Mouse (Mus musculus) MEL (cell line): ENCODE measurements around the gene Hsd17b10. TPM values are rescaled to one million over a fixed set of nuclear protein-coding genes. Genes with fewer than 3 reads are reported as not detected.

Experiments
- DNase-seq: peaks from one replicate; pipeline ENCODE4 v3.0.0; 2011; ENCODE audit warnings: low read depth, low spot score
- H3K27ac ChIP-seq: 2 replicates; pipeline ENCODE4 v1.5.1; 2012; ENCODE audit warnings: low read depth, mild to moderate bottlenecking, control low read depth, low read length, moderate library complexity; ENCODE audit not compliant: control insufficient read depth
- H3K27me3 ChIP-seq, 2 experiments: fragments of 150-350 bp in 1 of 2; sonication (generic) in 1 of 2; 2 replicates each; pipeline ENCODE4 v1.6.1; 2012; ENCODE audit warnings: low read length in 2 of 2, mild to moderate bottlenecking in 2 of 2, improper control_type of control experiment in 1 of 2, moderate library complexity in 1 of 2; ENCODE audit not compliant: insufficient read depth in 2 of 2, control insufficient read depth in 1 of 2
- H3K36me3 ChIP-seq, 2 experiments: 2 replicates each; pipeline ENCODE4 v1.6.1; 2012 to 2014; ENCODE audit warnings: low read length in 2 of 2, improper control_type of control experiment in 1 of 2, inconsistent platforms in 1 of 2, mild to moderate bottlenecking in 1 of 2; ENCODE audit not compliant: insufficient read depth in 2 of 2, control insufficient read depth in 1 of 2
- H3K4me1 ChIP-seq, 2 experiments: fragments of 150-350 bp in 1 of 2; sonication (generic) in 1 of 2; 2 replicates each; pipeline ENCODE4 v1.6.1; 2012; ENCODE audit warnings: low read length in 2 of 2, improper control_type of control experiment in 1 of 2, mild to moderate bottlenecking in 1 of 2; ENCODE audit not compliant: insufficient read depth in 2 of 2, control insufficient read depth in 1 of 2
- H3K4me3 ChIP-seq, 2 experiments: fragments of 150-350 bp in 1 of 2; sonication (generic) in 1 of 2; 2 replicates each; pipeline ENCODE4 v1.5.1; 2012; ENCODE audit warnings: low read depth in 2 of 2, low read length in 2 of 2, mild to moderate bottlenecking in 2 of 2, moderate library complexity in 2 of 2, control low read depth in 1 of 2, improper control_type of control experiment in 1 of 2; ENCODE audit not compliant: control insufficient read depth in 1 of 2, insufficient read depth in 1 of 2
- H3K79me2 ChIP-seq: 2 replicates; pipeline ENCODE4 v1.6.1; 2012; ENCODE audit warnings: mild to moderate bottlenecking, low read length, moderate library complexity; ENCODE audit not compliant: control insufficient read depth, poor library complexity, insufficient read depth
- H3K9ac ChIP-seq: 2 replicates; pipeline ENCODE4 v1.6.1; 2012; ENCODE audit warnings: low read depth, mild to moderate bottlenecking, control low read depth, low read length, moderate library complexity; ENCODE audit not compliant: control insufficient read depth, poor library complexity, severe bottlenecking
- H3K9me3 ChIP-seq: fragments of 150-350 bp; sonication (generic); replicated peaks from 2 replicates; pipeline ENCODE4 v1.6.1; 2012; ENCODE audit warnings: mild to moderate bottlenecking, low read length, improper control_type of control experiment, moderate library complexity; ENCODE audit not compliant: insufficient read depth
- BHLHE40 ChIP-seq: IDR thresholded peaks from 2 replicates; pipeline ENCODE4 v1.6.1; 2012; ENCODE audit warnings: low read depth, mild to moderate bottlenecking, inconsistent platforms, low read length, improper control_type of control experiment, borderline replicate concordance
- CHD1 ChIP-seq: IDR thresholded peaks from 2 replicates; pipeline ENCODE4 v1.6.1; 2012; ENCODE audit warnings: low read depth, mild to moderate bottlenecking, inconsistent platforms, low read length, improper control_type of control experiment
- CHD2 ChIP-seq: IDR thresholded peaks from 2 replicates; pipeline ENCODE4 v1.6.1; 2011; ENCODE audit warnings: low read length, improper control_type of control experiment
- CTCF ChIP-seq, 3 experiments: IDR thresholded peaks in 2 of 3; conservative IDR thresholded peaks in 1 of 3; 2 replicates each; pipeline ENCODE4 v1.5.1; 2011 to 2012; ENCODE audit warnings: low read length in 3 of 3, low read depth in 2 of 3, mild to moderate bottlenecking in 2 of 3, improper control_type of control experiment in 1 of 3, inconsistent platforms in 1 of 3, mixed read lengths in 1 of 3, moderate library complexity in 1 of 3; ENCODE audit not compliant: control insufficient read depth in 1 of 3, insufficient read depth in 1 of 3, poor library complexity in 1 of 3, severe bottlenecking in 1 of 3
- E2F4 ChIP-seq: IDR thresholded peaks from 2 replicates; pipeline ENCODE4 v1.6.1; 2011; ENCODE audit warnings: low read depth, low read length, improper control_type of control experiment, borderline replicate concordance
- EP300 ChIP-seq, 2 experiments: IDR thresholded peaks; 2 replicates each; pipeline ENCODE4 v1.6.1; 2011; ENCODE audit warnings: improper control_type of control experiment in 2 of 2, low read length in 2 of 2, low read depth in 1 of 2, mild to moderate bottlenecking in 1 of 2
- ETS1 ChIP-seq: IDR thresholded peaks from 2 replicates; pipeline ENCODE4 v1.6.1; 2012; ENCODE audit warnings: low read depth, mild to moderate bottlenecking, inconsistent platforms, low read length, improper control_type of control experiment, moderate library complexity
- GATA1 ChIP-seq: IDR thresholded peaks from 2 replicates; pipeline ENCODE4 v1.6.1; 2011; ENCODE audit warnings: low read depth, low read length, improper control_type of control experiment
- HCFC1 ChIP-seq: IDR thresholded peaks from 2 replicates; pipeline ENCODE4 v1.6.1; 2012; ENCODE audit warnings: low read depth, mild to moderate bottlenecking, inconsistent platforms, low read length, improper control_type of control experiment, moderate library complexity
- JUND ChIP-seq: IDR thresholded peaks from 2 replicates; pipeline ENCODE4 v1.6.1; 2011; ENCODE audit warnings: low read depth, mild to moderate bottlenecking, improper control_type of control experiment, low read length
- KAT2A ChIP-seq: conservative IDR thresholded peaks from 2 replicates; pipeline ENCODE4 v1.6.1; 2012; ENCODE audit warnings: low read depth, low read length, improper control_type of control experiment, inconsistent platforms
- MAFK ChIP-seq: IDR thresholded peaks from 2 replicates; pipeline ENCODE4 v1.6.1; 2011; ENCODE audit warnings: low read depth, mild to moderate bottlenecking, low read length, improper control_type of control experiment, borderline replicate concordance
- MAX ChIP-seq: IDR thresholded peaks from 2 replicates; pipeline ENCODE4 v1.6.1; 2011; ENCODE audit warnings: low read length, improper control_type of control experiment
- MEF2A ChIP-seq: IDR thresholded peaks from 2 replicates; pipeline ENCODE4 v1.6.1; 2014; ENCODE audit warnings: low read depth, mild to moderate bottlenecking, inconsistent platforms, low read length, improper control_type of control experiment; ENCODE audit not compliant: poor library complexity, insufficient replicate concordance, severe bottlenecking; ENCODE audit errors: extremely low read depth
- MXI1 ChIP-seq: IDR thresholded peaks from 2 replicates; pipeline ENCODE4 v1.6.1; 2011; ENCODE audit warnings: mild to moderate bottlenecking, low read depth, low read length, improper control_type of control experiment
- MYB ChIP-seq: IDR thresholded peaks from 2 replicates; pipeline ENCODE4 v1.6.1; 2011; ENCODE audit warnings: mild to moderate bottlenecking, low read depth, low read length, improper control_type of control experiment
- NRF1 ChIP-seq: IDR thresholded peaks from 2 replicates; pipeline ENCODE4 v1.6.1; 2014; ENCODE audit warnings: low read depth, mild to moderate bottlenecking, inconsistent platforms, low read length, improper control_type of control experiment, moderate library complexity; ENCODE audit not compliant: poor library complexity, insufficient read depth, severe bottlenecking
- POLR2A ChIP-seq, 2 experiments: IDR thresholded peaks; 2 replicates each; pipeline ENCODE4 v1.6.1; 2011 to 2012; ENCODE audit warnings: low read length in 2 of 2, mild to moderate bottlenecking in 2 of 2, control low read depth in 1 of 2, improper control_type of control experiment in 1 of 2, low read depth in 1 of 2, moderate library complexity in 1 of 2; ENCODE audit not compliant: control insufficient read depth in 1 of 2, insufficient read depth in 1 of 2, poor library complexity in 1 of 2
- POLR2AphosphoS5 ChIP-seq: IDR thresholded peaks from 2 replicates; pipeline ENCODE4 v1.6.1; 2012; ENCODE audit warnings: low read depth, borderline replicate concordance, mild to moderate bottlenecking, inconsistent platforms, low read length, moderate library complexity, mixed read lengths
- RCOR1 ChIP-seq: IDR thresholded peaks from 2 replicates; pipeline ENCODE4 v1.6.1; 2012; ENCODE audit warnings: low read depth, mild to moderate bottlenecking, inconsistent platforms, low read length, improper control_type of control experiment
- SMC3 ChIP-seq: IDR thresholded peaks from 2 replicates; pipeline ENCODE4 v1.6.1; 2011; ENCODE audit warnings: low read depth, low read length, improper control_type of control experiment
- TBP ChIP-seq: IDR thresholded peaks from 2 replicates; pipeline ENCODE4 v1.8.0; 2011; ENCODE audit warnings: low read depth, low read length, improper control_type of control experiment
- TCF12 ChIP-seq: IDR thresholded peaks from 2 replicates; pipeline ENCODE4 v1.6.1; 2014; ENCODE audit warnings: low read depth, mild to moderate bottlenecking, inconsistent platforms, low read length, improper control_type of control experiment, moderate library complexity
- USF2 ChIP-seq, 2 experiments: IDR thresholded peaks; 2 replicates each; pipeline ENCODE4 v1.6.1; 2011 to 2012; ENCODE audit warnings: improper control_type of control experiment in 2 of 2, low read length in 2 of 2, borderline replicate concordance in 1 of 2, inconsistent platforms in 1 of 2, low read depth in 1 of 2, mild to moderate bottlenecking in 1 of 2; ENCODE audit not compliant: insufficient read depth in 1 of 2
- ZC3H11A ChIP-seq: IDR thresholded peaks from 2 replicates; pipeline ENCODE4 v1.6.1; 2012; ENCODE audit warnings: low read depth, mild to moderate bottlenecking, inconsistent platforms, low read length, improper control_type of control experiment
- ZKSCAN1 ChIP-seq: IDR thresholded peaks from 2 replicates; pipeline ENCODE4 v1.6.1; 2012; ENCODE audit warnings: low read depth, mild to moderate bottlenecking, inconsistent platforms, low read length, improper control_type of control experiment, moderate library complexity
- ZMIZ1 ChIP-seq: IDR thresholded peaks from 2 replicates; pipeline ENCODE4 v1.6.1; 2012; ENCODE audit warnings: low read depth, mild to moderate bottlenecking, inconsistent platforms, low read length, improper control_type of control experiment, moderate library complexity
- polyA plus RNA-seq, 2 experiments: library from polyadenylated mRNA; stranded (reverse) in 1 of 2; unstranded in 1 of 2; fragments of >175 nt in 1 of 2; fragments of >200 nt in 1 of 2; gene quantifications; 2 replicates each; pipeline versions ENCODE4 v1.2.1 to v1.2.4; 2012; ENCODE audit warnings: low replicate concordance in 2 of 2, low read depth in 1 of 2; ENCODE audit not compliant: insufficient read length in 2 of 2, insufficient read depth in 1 of 2, missing spikeins in 1 of 2
- total RNA-seq: library from RNA; depleted of rRNA; stranded (reverse); fragments of 300-350 nt; gene quantifications from 2 replicates; pipeline ENCODE4 v1.2.3, GENCODE M21; 2012

The Hsd17b10 gene
- total and polyA plus RNA-seq, 3 experiments = 208 to 217 TPM; not detected in 1

GRCm38 (mm10) chrX:152015752-152016150 is 14.1 kb downstream of the Hsd17b10 start:
- Histone ChIP-seq H3K9ac (peak overlapping the region; percentile 68), H3K27ac (peak overlapping the region; percentile 49), H3K4me1 (peaks cover 13 to 23% of the 10 kb centered on the region in 2 experiments), H3K4me3 (peak overlapping the region; percentile 50 to 63), H3K79me2 (peaks cover 41% of the 10 kb centered on the region), H3K27me3 (no peaks in the 10 kb centered on the region), H3K36me3 (peaks cover 0 to 32% of the 10 kb centered on the region in 2 experiments; a peak in 2 of 4 replicates), H3K9me3 (no peaks in the 10 kb centered on the region)
- DNase-seq = no peak
- peak in 2 of 3 experiments; percentile 16 to 20; a peak in 1 of 6 replicates for TF ChIP-seq CTCF (IDR thresholded peaks at IDR 0.05 in 2 of 3, conservative IDR thresholded peaks at IDR 0.05 in 1 of 3; ENCODE audit: control insufficient read depth in 1 of 3, insufficient read depth in 1 of 3, low read depth in 2 of 3, low read length in 3 of 3, poor library complexity in 1 of 3, severe bottlenecking in 1 of 3)
- TF ChIP-seq POLR2A (IDR thresholded peaks at IDR 0.05; ENCODE audit: control insufficient read depth in 1 of 2, insufficient read depth in 1 of 2, low read depth in 1 of 2, low read length in 2 of 2, poor library complexity in 1 of 2) = no peak
- TF ChIP-seq RCOR1 = 0 out of 2 replicates have a peak, but pooled peaks have one; percentile 32

GRCm38 (mm10) chrX:152016151-152017145 is 14.8 kb downstream of the Hsd17b10 start, which contains the start of the genes Ribc1 and Smc1a:
Gene Ribc1 (minus strand): TSS chrX:152016295.
Gene Smc1a (plus strand): TSS chrX:152016428.
- peaks cover 6 to 20% of the 10 kb centered on the region in 2 experiments for H3K4me1 ChIP-seq
- H3K9me3 ChIP-seq = no peaks in the 10 kb centered on the region
- peaks cover 48% of the 10 kb centered on the region for H3K79me2 ChIP-seq
- H3K4me3 ChIP-seq = peak within 1 kb of the TSS; percentile 51 to 93
- H3K27me3 ChIP-seq = no peaks in the 10 kb centered on the region
- peak within 1 kb of the TSS; percentile 95 for H3K27ac ChIP-seq
- H3K9ac ChIP-seq = peak within 1 kb of the TSS; percentile 89
- peak; percentile 99 for DNase-seq
- peaks cover 0 to 30% of the 10 kb centered on the region in 2 experiments; a peak in 2 of 4 replicates for H3K36me3 ChIP-seq
- 0 out of 2 replicates have a peak, but pooled peaks have one; percentile 38 for TF ChIP-seq ETS1
- TF ChIP-seq KAT2A = peak; percentile 83
- TF ChIP-seq GATA1 = no peak
- TF ChIP-seq MEF2A = no peak
- peak; percentile 59 to 95 for TF ChIP-seq POLR2A (IDR thresholded peaks at IDR 0.05; ENCODE audit: control insufficient read depth in 1 of 2, insufficient read depth in 1 of 2, low read depth in 1 of 2, low read length in 2 of 2, poor library complexity in 1 of 2)
- TF ChIP-seq MAX = peak; percentile 92
- TF ChIP-seq TCF12 = 0 out of 2 replicates have a peak, but pooled peaks have one; percentile 9
- no peak for TF ChIP-seq USF2 (IDR thresholded peaks at IDR 0.05; ENCODE audit: borderline replicate concordance in 1 of 2, insufficient read depth in 1 of 2, low read depth in 1 of 2, low read length in 2 of 2)
- no peak for TF ChIP-seq ZKSCAN1
- peak; percentile 94 for TF ChIP-seq HCFC1
- no peak for TF ChIP-seq BHLHE40
- peak; percentile 85 for TF ChIP-seq TBP
- peak; percentile 96 for TF ChIP-seq CHD2
- peak; percentile 98 for TF ChIP-seq E2F4
- TF ChIP-seq EP300 (IDR thresholded peaks at IDR 0.05; ENCODE audit: low read depth in 1 of 2, low read length in 2 of 2) = no peak
- no peak for TF ChIP-seq SMC3
- peak; percentile 52 for TF ChIP-seq ZMIZ1
- peak; percentile 87 for TF ChIP-seq MXI1
- no peak for TF ChIP-seq JUND
- peak; percentile 99 for TF ChIP-seq CHD1
- peak; percentile 43; the same call in 1 of the 2 replicates for TF ChIP-seq POLR2AphosphoS5
- no peak for TF ChIP-seq ZC3H11A
- no peak for TF ChIP-seq MAFK
- TF ChIP-seq NRF1 = peak; percentile 68
- no peak for TF ChIP-seq MYB
